Mouse (Mus musculus) duodenum, adult 2 months (tissue): ENCODE results near the gene Hk3. TPM values are rescaled to one million over a fixed set of nuclear protein-coding genes. Genes with fewer than 3 reads are reported as not detected.

ENCODE experiments used
- polyA plus RNA-seq: library from polyadenylated mRNA; depleted of rRNA; stranded (reverse); fragments of >200 nt; gene quantifications from 2 replicates; pipeline ENCODE4 v1.2.3, GENCODE M21; 2012; ENCODE audit warnings: low replicate concordance; rRNA removed

Gene Hk3
- polyA plus RNA-seq, result 0.91 and 1.8 TPM in 2 replicates

DNA sequence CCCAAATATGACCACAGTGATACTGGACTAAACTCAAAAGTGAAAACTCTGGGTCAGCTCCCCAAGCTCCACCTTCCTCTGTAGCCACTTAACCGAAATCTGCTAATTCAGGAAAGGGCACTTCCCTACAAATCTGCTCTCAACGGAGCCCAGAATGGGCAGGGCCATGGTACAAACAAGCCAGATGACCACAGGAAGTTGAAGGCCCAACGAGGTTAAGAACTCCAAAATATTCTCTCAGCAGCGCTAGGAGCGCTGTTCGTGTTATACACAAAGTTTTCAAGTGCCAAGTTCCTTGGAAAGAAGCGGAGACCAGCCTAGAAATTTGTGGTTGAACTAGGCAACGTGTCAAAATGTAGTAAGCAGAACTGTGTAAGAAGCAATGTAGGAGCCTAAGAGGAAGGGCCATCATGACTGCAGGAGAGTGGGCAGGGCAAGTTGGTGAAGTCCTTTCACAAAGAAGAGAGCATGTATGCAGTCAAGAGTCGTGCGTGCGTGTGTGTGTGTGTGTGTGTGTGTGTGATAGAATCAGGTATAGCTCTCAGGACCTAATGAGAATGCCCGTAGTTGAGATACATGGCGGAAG lies at the start of gene Hk3:
Gene Hk3 (minus strand): TSS at position 192 of the 586 bp plus-strand sequence.

Other genes starting within 250 kb of the Hk3 start
- gene Eif4e1b, start 237.4 kb downstream of the Hk3 start, polyA plus RNA-seq, result not detected in 2 replicates
- gene Tspan17, start 232.0 kb downstream of the Hk3 start, polyA plus RNA-seq, result 7.2 and 12.5 TPM in 2 replicates
- 3.0 and 4.3 TPM in 2 replicates for gene Unc5a, start 72.0 kb downstream of the Hk3 start, polyA plus RNA-seq
- gene Uimc1, start 78.9 kb upstream of the Hk3 start, polyA plus RNA-seq, result 0.66 and 0.83 TPM in 2 replicates
- gene Zfp346, start 83.9 kb upstream of the Hk3 start, polyA plus RNA-seq, result 4.3 and 4.4 TPM in 2 replicates
- gene Gm17617, start 112.2 kb upstream of the Hk3 start, polyA plus RNA-seq, result not detected in 2 replicates
- gene Fgfr4, start 131.3 kb upstream of the Hk3 start, polyA plus RNA-seq, result 2.2 and 5.2 TPM in 2 replicates
- 7.6 and 9.0 TPM in 2 replicates for gene Nsd1, start 188.4 kb upstream of the Hk3 start, polyA plus RNA-seq